Mouse (Mus musculus) right cerebral cortex, adult 2 months (tissue): ENCODE results near the gene Slc10a4.
"Not testable (repeated sequence)": the region's sequence is repeated elsewhere in the genome, so short reads cannot be mapped to it uniquely, and the experiment has no call there.

Experiments
- DNase-seq, 2 experiments: peaks; one replicate each; pipeline ENCODE4 v3.0.0; 2021 to 2022; ENCODE audit warnings: low spot score in 2 of 2

Slc10a4 gene

DNA sequence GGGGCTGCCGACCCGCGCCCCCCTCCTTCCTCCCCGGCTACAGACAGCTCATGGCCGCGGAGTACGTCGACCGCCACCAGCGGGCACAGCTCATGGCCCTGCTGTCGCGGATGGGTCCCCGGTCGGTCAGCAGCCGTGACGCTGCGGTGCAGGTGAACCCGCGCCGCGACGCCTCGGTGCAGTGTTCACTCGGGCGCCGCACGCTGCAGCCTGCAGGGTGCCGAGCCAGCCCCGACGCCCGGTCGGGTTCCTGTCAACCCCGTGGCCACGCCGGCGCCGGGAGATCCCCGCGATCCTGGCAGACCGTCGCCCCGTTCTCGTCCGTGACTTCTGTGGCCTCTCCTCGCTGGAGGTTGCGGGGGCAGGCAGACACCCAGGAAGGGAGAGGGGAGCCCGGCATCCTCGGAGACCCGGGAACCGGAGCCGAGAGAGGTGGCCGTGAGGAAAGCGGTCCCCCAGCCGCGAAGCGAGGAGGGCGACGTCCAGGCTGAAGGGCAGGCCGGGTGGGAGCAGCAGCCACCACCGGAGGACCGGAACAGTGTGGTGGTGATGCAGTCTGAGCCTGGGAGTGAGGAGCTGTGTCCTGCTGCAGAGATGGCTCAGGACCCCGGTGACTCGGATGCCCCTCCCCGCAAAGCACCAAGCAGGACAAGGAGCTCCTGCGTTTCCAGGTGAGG is 7.1 kb downstream of the Slc10a4 start:
- DNase-seq, result not testable (repeated sequence)

GRCm38 (mm10) chr5:73014745-73015144 is 8.1 kb downstream of the Slc10a4 start:
- no peak for DNase-seq

DNA sequence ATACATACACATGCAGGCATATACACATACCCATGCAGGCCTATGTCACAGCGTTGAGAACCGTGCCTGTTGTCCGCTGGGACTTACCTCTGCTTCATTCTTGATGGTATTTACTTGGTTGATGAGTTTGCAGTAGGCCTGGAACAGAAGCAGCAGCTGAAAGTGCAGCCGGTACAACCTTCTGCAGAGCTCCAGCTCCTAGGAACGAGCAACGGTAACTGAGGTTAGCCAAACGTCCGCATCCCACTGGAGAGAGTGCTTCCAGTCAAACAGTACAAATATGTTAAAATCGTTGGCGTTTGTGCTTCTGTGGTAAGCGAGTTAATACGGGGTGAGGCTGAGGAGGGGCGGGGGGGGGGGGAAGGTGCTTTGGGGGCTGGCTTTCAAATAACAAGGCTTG is 17.1 kb downstream of the Slc10a4 start:
- DNase-seq, result no peak

- DNase-seq, result no peak
Observed at GRCm38 (mm10) chr5:73028646-73029045, 22.0 kb downstream of the Slc10a4 start.

DNA sequence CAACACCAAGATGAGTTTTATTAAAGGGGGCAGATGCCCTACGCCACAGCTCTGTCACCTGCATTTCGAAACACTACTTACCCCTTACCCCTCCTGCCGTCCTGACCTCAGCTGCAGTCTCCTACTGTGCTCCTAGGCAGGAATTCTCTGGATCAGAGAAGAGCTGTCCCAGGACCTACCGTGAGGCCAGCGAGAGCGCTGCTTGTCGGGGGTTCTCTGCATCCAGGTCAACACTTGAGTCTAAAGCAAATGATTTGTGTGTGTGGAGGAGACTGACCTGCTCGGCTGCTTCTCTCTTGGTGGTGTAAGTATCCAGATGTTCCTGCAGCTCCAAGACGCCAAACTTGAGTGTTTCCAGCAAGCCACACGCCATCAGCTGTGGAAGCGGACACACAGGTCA is 25.8 kb downstream of the Slc10a4 start:
- no peak for DNase-seq

DNA sequence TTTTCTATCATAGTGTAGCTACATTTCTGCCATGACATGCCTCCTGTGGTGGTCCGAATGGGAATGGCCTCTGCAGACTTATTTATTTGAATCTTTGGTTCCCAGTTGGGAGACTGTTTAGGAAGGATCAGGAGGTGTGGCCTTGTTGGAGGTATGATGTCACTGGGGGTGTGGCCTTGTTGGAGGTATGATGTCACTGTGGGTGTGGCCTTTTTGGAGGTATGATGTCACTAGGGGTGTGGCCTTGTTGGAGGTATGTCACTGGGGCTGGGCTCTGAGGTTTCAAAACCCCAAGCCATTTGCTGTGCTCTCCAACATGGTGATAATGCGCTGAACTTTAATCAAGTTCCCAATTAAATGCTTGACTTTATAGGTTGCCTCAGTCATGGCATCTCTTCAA is 37.4 kb downstream of the Slc10a4 start:
- DNase-seq, result no peak

DNA sequence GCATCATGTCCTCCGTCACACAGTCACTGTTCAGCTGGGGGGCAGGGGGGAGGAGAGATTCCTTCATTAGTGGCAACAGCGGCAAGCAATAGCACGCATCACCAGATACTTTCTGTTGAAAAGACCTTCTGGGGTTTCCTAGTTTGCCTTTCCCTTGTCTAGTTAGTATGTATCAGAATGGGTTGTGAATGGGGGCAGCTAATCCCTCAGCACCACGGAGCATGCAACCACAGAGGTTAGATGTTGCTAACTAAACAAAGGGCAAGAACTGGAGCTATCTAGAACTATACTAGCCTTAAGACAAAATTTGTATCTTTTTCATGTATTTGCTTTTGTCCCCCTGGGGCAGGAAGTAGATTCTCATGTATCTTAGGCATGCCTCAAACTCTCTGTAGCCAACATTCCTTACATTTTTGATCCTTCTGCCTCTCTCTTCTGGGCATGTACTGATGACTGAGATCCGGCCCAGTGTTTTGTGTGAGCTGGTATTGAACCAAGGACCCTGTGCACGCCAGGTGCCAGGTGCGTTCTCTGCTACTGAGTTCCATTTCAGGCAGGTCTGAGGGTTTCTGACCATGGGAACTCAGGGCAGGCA is 41.1 kb downstream of the Slc10a4 start:
- DNase-seq, result no peak

DNA sequence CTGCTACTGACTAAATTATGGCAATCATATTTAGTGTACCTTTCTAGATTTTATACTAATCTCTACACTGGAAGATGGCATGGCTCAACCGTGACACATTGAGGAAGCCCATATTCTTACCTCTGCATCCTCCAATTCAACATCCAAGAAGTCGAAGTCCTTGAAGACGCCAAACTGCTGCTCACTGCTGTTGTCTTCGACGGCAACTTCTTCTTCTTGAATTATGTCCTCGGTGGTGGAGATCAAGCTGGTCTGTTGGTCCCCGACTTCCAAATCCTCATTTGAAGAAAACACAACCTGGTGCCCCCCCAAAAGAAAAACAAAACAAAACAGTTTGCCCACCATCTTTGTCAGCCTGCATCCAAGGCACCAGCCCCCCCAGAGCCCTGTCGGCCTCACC is 47.2 kb downstream of the Slc10a4 start:
- DNase-seq, result no peak

DNA sequence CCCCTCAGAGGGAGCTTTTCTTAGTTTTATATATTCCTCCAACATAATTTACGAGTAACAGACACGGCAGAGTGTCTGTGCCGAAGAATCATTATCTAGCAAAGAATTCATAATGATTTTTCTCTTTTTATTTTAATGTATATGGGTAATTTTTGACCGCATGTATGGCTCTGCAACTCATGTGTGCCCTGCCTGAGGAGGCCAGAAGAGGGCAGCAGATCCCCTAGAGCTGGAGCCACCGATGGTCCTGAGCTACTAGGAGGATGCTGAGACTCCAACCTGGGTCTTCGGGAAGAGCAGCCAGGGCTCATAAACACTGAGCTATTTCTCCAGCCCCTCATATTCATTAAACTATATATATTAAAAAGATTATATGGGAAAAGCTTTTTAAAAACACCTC is 49.8 kb downstream of the Slc10a4 start:
- no peak for DNase-seq

- no peak for DNase-seq
Observed at GRCm38 (mm10) chr5:73056937-73057336, 50.3 kb downstream of the Slc10a4 start.

GRCm38 (mm10) chr5:73061506-73062155 is 54.9 kb downstream of the Slc10a4 start:
- DNase-seq, result peak; percentile 24 to 26
